Mouse (Mus musculus) cerebellum, adult 2 months (tissue): ENCODE measurements around the gene A2ml1. TPM values are rescaled to one million over a fixed set of nuclear protein-coding genes. Genes with fewer than 3 reads are reported as not detected.

Experiments used
- DNase-seq, 2 experiments: peaks; one replicate each; pipeline ENCODE4 v3.0.0; 2021
- H3K27ac ChIP-seq: fragments of 200-500 bp; 2 replicates; pipeline ENCODE4 v1.5.1; 2012; ENCODE audit warnings: low read length, control low read depth, inconsistent platforms; ENCODE audit not compliant: insufficient read depth
- H3K27me3 ChIP-seq: fragments of 200-500 bp; 2 replicates; pipeline ENCODE4 v1.6.1; 2012; ENCODE audit warnings: inconsistent platforms, mild to moderate bottlenecking, low read length, moderate library complexity; ENCODE audit not compliant: control insufficient read depth, insufficient read depth
- H3K4me1 ChIP-seq: fragments of 200-500 bp; 2 replicates; pipeline ENCODE4 v1.6.1; 2011; ENCODE audit warnings: low read length; ENCODE audit not compliant: control insufficient read depth, insufficient read depth
- H3K4me3 ChIP-seq: fragments of 200-500 bp; replicated peaks from 2 replicates; pipeline ENCODE3; 2011; ENCODE audit warnings: mild to moderate bottlenecking, low read depth, low read length, control low read depth; ENCODE audit not compliant: insufficient read depth
- CTCF ChIP-seq: fragments of 200-500 bp; IDR thresholded peaks from 2 replicates; pipeline ENCODE4 v1.5.1; 2011; ENCODE audit warnings: low read depth, mild to moderate bottlenecking, control low read depth, low read length, moderate library complexity, borderline replicate concordance; ENCODE audit not compliant: insufficient read depth
- POLR2A ChIP-seq: fragments of 200-500 bp; IDR thresholded peaks from 2 replicates; pipeline ENCODE4 v1.6.1; 2011; ENCODE audit warnings: low read length, control low read depth, borderline replicate concordance; ENCODE audit not compliant: insufficient read depth
- WGBS: fragments of 180-500 bp; shearing (Covaris S2); methylation state at CpG from one replicate; pipeline ENCODE4 v1.1.7; 2018; 5-methylcytosine and 5-hydroxymethylcytosine counted together
- polyA plus RNA-seq: library from polyadenylated mRNA; depleted of rRNA; stranded (reverse); fragments of >200 nt; gene quantifications from 2 replicates; pipeline ENCODE4 v1.2.3, GENCODE M21; 2012

Gene A2ml1
- polyA plus RNA-seq, 1 experiment, result 17.3 TPM

DNA sequence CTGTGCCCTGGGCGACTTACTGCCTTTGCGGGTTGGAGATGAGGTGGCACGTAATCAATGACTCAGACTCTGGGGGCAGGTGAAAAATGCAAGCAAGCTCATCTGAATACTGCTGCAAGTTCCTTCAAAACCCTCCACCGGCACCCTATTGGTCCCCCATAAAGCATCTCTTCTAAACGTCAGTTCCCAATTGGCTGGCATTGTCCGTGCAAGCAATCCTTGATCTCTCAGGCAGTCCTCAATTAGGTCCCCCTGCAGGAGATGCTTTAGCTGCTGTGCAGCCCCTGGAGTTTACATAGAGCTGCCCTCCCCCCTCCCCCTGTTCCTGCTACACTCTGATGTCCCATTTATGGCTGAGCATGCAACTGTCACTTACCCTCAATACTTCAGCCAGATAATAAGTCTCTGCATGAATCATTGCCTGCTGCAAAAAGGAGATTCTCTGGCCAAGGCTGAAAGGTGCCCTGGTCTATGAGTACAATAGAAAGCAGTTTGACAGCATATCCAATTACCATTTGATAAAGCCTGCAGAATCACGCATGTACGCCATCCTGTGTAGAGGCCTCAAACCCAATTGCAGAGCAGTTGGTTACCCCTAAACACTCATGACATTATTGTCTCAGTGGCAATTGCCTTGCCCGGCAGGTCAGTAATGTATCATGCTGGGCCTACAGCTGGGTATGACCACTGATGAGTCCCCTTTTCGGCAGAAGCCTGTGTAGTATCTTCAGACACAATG is 21.2 kb upstream of the A2ml1 start:
- no peak for DNase-seq

GRCm38 (mm10) chr6:128602026-128602425 is 20.6 kb upstream of the A2ml1 start:
- Histone ChIP-seq H3K27ac (no peak overlapping the region), H3K27me3 (no peaks in the 10 kb centered on the region), H3K4me1 (no peaks in the 10 kb centered on the region), H3K4me3 (no peak overlapping the region)
- TF ChIP-seq CTCF (no peak), POLR2A (no peak)
- DNase-seq, result no peak
- 15% methylated on average over 3 of the region's 3 CpGs for WGBS

More for the DNA sequence above, 21.2 kb upstream of the A2ml1 start:
- 30% methylated on average over 10 of the region's 10 CpGs for WGBS
- Histone ChIP-seq H3K27ac (no peak overlapping the region), H3K27me3 (no peaks in the 10 kb centered on the region), H3K4me1 (no peaks in the 10 kb centered on the region), H3K4me3 (no peak overlapping the region)
- TF ChIP-seq POLR2A (no peak), CTCF (no peak)

- no peak for DNase-seq
- no peak overlapping the region for H3K4me3 ChIP-seq
- no peaks in the 10 kb centered on the region for H3K4me1 ChIP-seq
- no peak for TF ChIP-seq POLR2A
- TF ChIP-seq CTCF, result no peak
- WGBS, result 69% methylated on average over 4 of the region's 4 CpGs
- no peak overlapping the region for H3K27ac ChIP-seq
- no peaks in the 10 kb centered on the region for H3K27me3 ChIP-seq
Measured at GRCm38 (mm10) chr6:128599555-128599954, 18.1 kb upstream of the A2ml1 start.

GRCm38 (mm10) chr6:128598256-128599047 is 17.0 kb upstream of the A2ml1 start:
- 91% methylated on average over 2 of the region's 2 CpGs for WGBS
- TF ChIP-seq POLR2A (no peak), CTCF (no peak)
- DNase-seq, result no peak

GRCm38 (mm10) chr6:128597121-128597522 is 15.7 kb upstream of the A2ml1 start:
- TF ChIP-seq POLR2A (no peak), CTCF (no peak)
- WGBS, result under 1% methylated on average over 9 of the region's 9 CpGs
- no peaks in the 10 kb centered on the region for H3K4me1 ChIP-seq
- H3K4me3 ChIP-seq, result peak overlapping the region; percentile 52
- DNase-seq, result peak; percentile 40 to 46
- H3K27ac ChIP-seq, result no peak overlapping the region
- no peaks in the 10 kb centered on the region for H3K27me3 ChIP-seq

More at GRCm38 (mm10) chr6:128598256-128599047, 17.0 kb upstream of the A2ml1 start:
- H3K27me3 ChIP-seq, result no peaks in the 10 kb centered on the region
- no peaks in the 10 kb centered on the region for H3K4me1 ChIP-seq
- H3K27ac ChIP-seq, result no peak overlapping the region
- no peak overlapping the region for H3K4me3 ChIP-seq

DNA sequence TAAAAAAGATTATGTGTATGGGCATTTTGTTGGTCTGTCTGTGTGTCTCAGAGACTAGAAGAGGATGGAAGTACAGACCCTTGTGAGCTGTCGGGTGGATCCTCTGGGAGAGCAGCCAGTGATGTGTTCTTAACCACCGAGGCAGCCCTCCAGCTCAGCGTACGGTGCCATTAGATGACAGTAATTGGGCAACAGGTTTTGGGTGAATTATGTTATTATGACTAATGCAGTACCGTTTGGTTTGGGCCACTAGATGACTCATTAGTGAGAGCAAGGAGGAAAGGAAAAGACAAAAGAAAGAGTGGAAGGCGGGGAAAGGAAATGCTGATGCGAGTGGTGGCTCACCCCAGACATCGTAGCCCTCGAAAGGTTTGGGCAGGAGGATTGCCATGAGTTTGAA is 13.2 kb upstream of the A2ml1 start:
- no peak overlapping the region for H3K4me3 ChIP-seq
- WGBS, result 71% methylated on average over 9 of the region's 9 CpGs
- no peak for DNase-seq
- no peak overlapping the region for H3K27ac ChIP-seq
- H3K27me3 ChIP-seq, result no peaks in the 10 kb centered on the region
- TF ChIP-seq POLR2A (no peak), CTCF (no peak)
- no peaks in the 10 kb centered on the region for H3K4me1 ChIP-seq

- H3K27me3 ChIP-seq, result no peaks in the 10 kb centered on the region
- TF ChIP-seq CTCF (no peak), POLR2A (no peak)
- no peak for DNase-seq
- H3K4me1 ChIP-seq, result no peaks in the 10 kb centered on the region; the same call in 1 of the 2 replicates
- WGBS, result 50% methylated on average over 4 of the region's 4 CpGs
- no peak overlapping the region for H3K4me3 ChIP-seq
- H3K27ac ChIP-seq, result no peak overlapping the region
Measured at GRCm38 (mm10) chr6:128589426-128589825, 8.0 kb upstream of the A2ml1 start.
